Mouse (Mus musculus): ENCODE data around the gene Gm5916.

The Gm5916 gene

GRCm38 (mm10) chr9:36128679-36129078 lies at the start of gene Gm5916:
Gm5916 (minus strand) TSS chr9:36128779.
- DNase-seq: no peak

Data from cerebellum, adult 18-20 months (tissue).